Mouse (Mus musculus): ENCODE measurements at regions not wholly inside any gene's neighbourhood (a gene's known extent, or its start where the extent isn't known, plus 50 kb on each side); places are given as distances from the start of the nearest gene placed in this dataset.
A peak's percentile ranks its signal among the peaks of the same experiment; 100 is the strongest.
"Not testable (repeated sequence)": the region's sequence is repeated elsewhere in the genome, so short reads cannot be mapped to it uniquely, and the experiment has no call there.

- no peak for DNase-seq
Observed at GRCm38 (mm10) chr13:85035903-85036302, 153.3 kb upstream of the Ccnh start.

GRCm38 (mm10) chr13:85036830-85037229 is 152.4 kb upstream of the Ccnh start:
- no peak for DNase-seq

GRCm38 (mm10) chr13:85066585-85067550 is 122.3 kb upstream of the Ccnh start:
- DNase-seq, result peak; percentile 17

- DNase-seq, result no peak
Observed at GRCm38 (mm10) chr13:85067551-85068283, 121.5 kb upstream of the Ccnh start.

- no peak for DNase-seq
Observed at GRCm38 (mm10) chr13:85068403-85068802, 120.8 kb upstream of the Ccnh start.

- DNase-seq, result no peak
Observed at GRCm38 (mm10) chr13:85083335-85083734, 105.9 kb upstream of the Ccnh start.

GRCm38 (mm10) chr13:85083742-85084141 is 105.5 kb upstream of the Ccnh start:
- DNase-seq, result no peak

- no peak for DNase-seq
Observed at GRCm38 (mm10) chr13:85096174-85096573, 93.0 kb upstream of the Ccnh start.

GRCm38 (mm10) chr13:85123309-85123708 is 65.9 kb upstream of the Ccnh start:
- DNase-seq, result no peak

- not testable (repeated sequence) for DNase-seq
Observed at GRCm38 (mm10) chr13:85126573-85127547, 62.3 kb upstream of the Ccnh start.

GRCm38 (mm10) chr13:85127548-85127925 is 61.7 kb upstream of the Ccnh start:
- DNase-seq, result no peak

All from right cerebral cortex, postnatal 25 days (tissue).